Mouse (Mus musculus) myocyte (in vitro differentiated cells): ENCODE data around the gene Ncoa3. TPM values are rescaled to one million over a fixed set of nuclear protein-coding genes. Genes with fewer than 3 reads are reported as not detected.
A peak's percentile ranks its signal among the peaks of the same experiment; 100 is the strongest.

Source experiments
- H3K27me3 ChIP-seq: one replicate; pipeline ENCODE4 v1.6.1; 2011; ENCODE audit not compliant: control insufficient read depth, insufficient read depth, insufficient read length
- H3K36me3 ChIP-seq: one replicate; pipeline ENCODE4 v1.6.1; 2011; ENCODE audit not compliant: control insufficient read depth, insufficient read depth
- H3K4me2 ChIP-seq: one replicate; pipeline ENCODE4 v1.6.1; 2011; ENCODE audit warnings: low read depth, control low read depth
- H3K4me3 ChIP-seq: one replicate; pipeline ENCODE4 v1.5.1; 2011; ENCODE audit warnings: mild to moderate bottlenecking, control low read depth, moderate library complexity
- H3K79me2 ChIP-seq: one replicate; pipeline ENCODE4 v1.6.1; 2011; ENCODE audit not compliant: control insufficient read depth, insufficient read depth
- H3ac ChIP-seq: one replicate; pipeline ENCODE4 v1.6.1; 2011; ENCODE audit not compliant: control insufficient read depth, insufficient read length
- CEBPB ChIP-seq: IDR thresholded peaks from 2 replicates; pipeline ENCODE4 v1.6.1; 2011; ENCODE audit warnings: mild to moderate bottlenecking, moderate library complexity; ENCODE audit not compliant: poor library complexity, insufficient read depth, severe bottlenecking
- E2F4 ChIP-seq: IDR thresholded peaks from one replicate; pipeline ENCODE4 v1.6.1; 2011; ENCODE audit warnings: mild to moderate bottlenecking, control low read depth, moderate library complexity; ENCODE audit not compliant: insufficient read depth
- MAX ChIP-seq: IDR thresholded peaks from one replicate; pipeline ENCODE4 v1.6.1; 2011; ENCODE audit warnings: low read depth, mild to moderate bottlenecking, control low read depth
- MYOD1 ChIP-seq, 3 experiments: IDR thresholded peaks; one replicate each; pipeline ENCODE4 v1.6.1; 2011; ENCODE audit warnings: control low read depth in 2 of 3, low read depth in 2 of 3, mild to moderate bottlenecking in 2 of 3, moderate library complexity in 1 of 3; ENCODE audit not compliant: insufficient read length in 2 of 3, control insufficient read depth in 1 of 3
- MYOG ChIP-seq, 3 experiments: IDR thresholded peaks; one replicate each; pipeline ENCODE4 v1.6.1; 2011; ENCODE audit warnings: control low read depth in 2 of 3, low read depth in 2 of 3, mild to moderate bottlenecking in 2 of 3; ENCODE audit not compliant: insufficient read length in 2 of 3, control insufficient read depth in 1 of 3, insufficient read depth in 1 of 3
- POLR2A ChIP-seq: IDR thresholded peaks from one replicate; pipeline ENCODE4 v1.6.1; 2011; ENCODE audit warnings: low read depth, mild to moderate bottlenecking, control low read depth, moderate library complexity; ENCODE audit not compliant: insufficient read length
- POLR2AphosphoS2 ChIP-seq: IDR thresholded peaks from one replicate; pipeline ENCODE4 v1.6.1; 2011; ENCODE audit warnings: low read depth, control low read depth; ENCODE audit not compliant: insufficient read length
- REST ChIP-seq: IDR thresholded peaks from one replicate; pipeline ENCODE4 v1.6.1; 2011; ENCODE audit warnings: mild to moderate bottlenecking, control low read depth, moderate library complexity; ENCODE audit not compliant: insufficient read depth, insufficient read length
- SRF ChIP-seq: IDR thresholded peaks from one replicate; pipeline ENCODE4 v1.6.1; 2011; ENCODE audit warnings: low read depth; ENCODE audit not compliant: control insufficient read depth, insufficient read length
- TCF12 ChIP-seq: IDR thresholded peaks from one replicate; pipeline ENCODE4 v1.6.1; 2011; ENCODE audit warnings: mild to moderate bottlenecking, control low read depth; ENCODE audit not compliant: poor library complexity, insufficient read depth, severe bottlenecking
- TCF3 ChIP-seq: IDR thresholded peaks from one replicate; pipeline ENCODE4 v1.6.1; 2011; ENCODE audit warnings: low read depth, control low read depth; ENCODE audit not compliant: insufficient read length
- USF1 ChIP-seq: IDR thresholded peaks from one replicate; pipeline ENCODE4 v1.6.1; 2011; ENCODE audit warnings: low read depth, mild to moderate bottlenecking, control low read depth, moderate library complexity
- polyA plus RNA-seq: library from polyadenylated mRNA; unstranded; fragments of >200 nt; fragmentation: generic; extraction: Trizol; gene quantifications from one replicate; pipeline ENCODE4 v1.2.1, GENCODE M21; 2012; ENCODE audit warnings: missing spikeins

The Ncoa3 gene
- polyA plus RNA-seq, 1 experiment = 5.8 TPM

DNA sequence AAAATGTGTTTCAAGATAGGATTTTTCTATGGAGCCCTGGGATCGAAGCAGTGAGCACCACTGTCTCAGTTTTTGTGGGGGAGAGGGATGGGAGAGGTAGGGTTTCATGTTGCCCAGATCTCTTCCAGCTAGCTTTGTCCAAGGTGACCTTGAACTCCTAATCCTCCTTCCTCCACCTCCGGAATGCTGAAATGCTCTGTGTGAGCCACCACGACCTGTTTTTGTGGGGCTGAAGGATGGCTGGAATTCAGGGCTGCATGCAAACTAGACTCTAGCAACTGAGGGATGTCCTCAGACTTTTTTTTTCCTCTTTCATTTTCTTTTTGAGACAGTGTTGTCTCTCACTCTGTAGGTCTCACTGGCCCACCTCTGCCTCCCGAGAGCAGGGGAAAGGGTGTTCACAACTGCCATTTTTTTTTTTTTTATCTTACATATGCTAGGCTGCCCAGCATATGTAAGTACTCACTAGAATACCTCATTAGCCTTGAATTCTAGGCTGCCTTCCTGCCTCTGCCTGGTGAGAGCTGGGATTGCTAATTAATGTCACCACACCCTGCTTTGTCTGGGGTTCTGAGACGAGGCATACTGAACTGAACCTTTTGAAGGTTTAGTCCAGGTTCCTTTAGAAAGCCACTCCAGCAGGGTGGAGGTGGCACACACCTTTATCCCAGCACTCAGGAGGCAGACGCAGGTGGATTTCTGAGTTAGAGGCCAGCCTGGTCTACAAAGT is 11.0 kb upstream of the Ncoa3 start:
- Histone ChIP-seq H3K4me2 (no peak overlapping the region), H3K79me2 (no peaks in the 10 kb centered on the region), H3K36me3 (no peaks in the 10 kb centered on the region), H3ac (no peak overlapping the region), H3K4me3 (no peak overlapping the region), H3K27me3 (no peaks in the 10 kb centered on the region)
- TF ChIP-seq MYOD1 (IDR thresholded peaks at IDR 0.05; ENCODE audit: control insufficient read depth in 1 of 3, insufficient read length in 2 of 3, low read depth in 2 of 3) (no peak), POLR2A (no peak), USF1 (no peak), TCF12 (no peak)

DNA sequence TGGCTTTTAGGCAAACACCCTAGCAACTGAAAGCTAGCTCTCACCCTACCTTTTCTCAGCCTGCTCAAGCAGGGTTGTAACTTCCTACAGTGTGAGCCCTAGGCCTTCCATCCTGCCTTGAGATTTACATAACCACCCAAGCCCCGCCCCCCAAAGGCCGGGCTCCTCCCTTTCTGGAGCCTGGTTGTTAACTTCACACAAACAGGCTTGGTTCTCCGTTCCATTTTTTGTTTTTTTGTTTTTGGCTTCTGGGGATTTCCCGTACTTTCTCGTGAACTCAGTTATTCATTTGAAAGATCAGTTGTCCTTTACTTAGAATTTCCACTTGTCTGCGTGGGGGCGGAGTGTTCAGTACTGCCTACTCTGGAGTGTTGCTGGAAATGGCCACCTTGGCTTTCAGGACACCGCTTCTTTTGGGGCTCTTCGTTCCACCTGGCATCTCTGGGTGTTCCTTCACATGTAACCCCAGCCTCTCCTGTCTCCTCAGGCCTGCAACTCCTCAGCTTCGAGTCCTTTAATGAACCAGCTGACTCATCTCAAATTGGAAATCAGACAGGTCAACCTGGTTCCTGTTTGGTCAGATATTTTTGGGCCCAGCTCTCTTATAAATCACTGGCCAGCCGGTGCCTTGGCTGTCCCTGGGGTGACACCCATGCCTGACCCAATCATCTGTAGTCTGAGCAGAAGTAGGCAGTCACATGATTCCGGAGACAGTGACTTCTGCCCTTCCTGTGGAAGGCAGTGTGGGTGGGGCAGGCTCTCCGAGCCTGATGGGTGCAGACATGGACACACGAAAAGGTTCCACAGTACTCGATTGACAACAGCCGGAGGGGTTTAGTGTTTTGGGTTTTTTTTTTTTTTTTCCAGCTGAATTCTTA is 9.7 kb upstream of the Ncoa3 start:
- Histone ChIP-seq H3K4me3 (no peak overlapping the region), H3K36me3 (no peaks in the 10 kb centered on the region), H3K4me2 (peak overlapping the region; percentile 24), H3ac (no peak overlapping the region), H3K27me3 (no peaks in the 10 kb centered on the region), H3K79me2 (no peaks in the 10 kb centered on the region)
- no peak for TF ChIP-seq POLR2AphosphoS2
- TF ChIP-seq USF1 = peak; percentile 41

DNA sequence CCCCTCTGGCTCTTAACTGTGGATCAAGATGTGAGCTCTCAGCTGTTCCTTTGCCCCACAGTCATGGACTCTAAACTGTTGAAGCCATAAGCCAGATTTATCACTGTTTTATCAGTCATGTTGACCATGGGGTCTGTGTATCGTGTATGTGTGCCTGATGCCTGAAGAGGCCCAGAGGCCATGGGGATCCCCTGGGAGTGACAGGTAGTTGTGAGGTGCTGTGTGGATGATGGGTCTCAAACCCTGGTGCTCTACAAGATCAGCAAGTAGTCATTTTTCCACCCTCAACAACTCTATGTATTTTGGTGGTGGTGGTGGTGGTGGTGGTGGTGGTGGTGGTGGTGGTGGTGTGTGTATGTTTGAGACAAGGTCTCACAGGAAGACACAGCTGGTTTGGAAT is 8.1 kb upstream of the Ncoa3 start:
- Histone ChIP-seq H3K4me2 (no peak overlapping the region), H3K36me3 (no peaks in the 10 kb centered on the region), H3K79me2 (no peaks in the 10 kb centered on the region), H3K27me3 (no peaks in the 10 kb centered on the region), H3K4me3 (no peak overlapping the region), H3ac (no peak overlapping the region)
- TF ChIP-seq MAX (no peak), TCF3 (no peak), POLR2AphosphoS2 (no peak), POLR2A (no peak), TCF12 (no peak)

DNA sequence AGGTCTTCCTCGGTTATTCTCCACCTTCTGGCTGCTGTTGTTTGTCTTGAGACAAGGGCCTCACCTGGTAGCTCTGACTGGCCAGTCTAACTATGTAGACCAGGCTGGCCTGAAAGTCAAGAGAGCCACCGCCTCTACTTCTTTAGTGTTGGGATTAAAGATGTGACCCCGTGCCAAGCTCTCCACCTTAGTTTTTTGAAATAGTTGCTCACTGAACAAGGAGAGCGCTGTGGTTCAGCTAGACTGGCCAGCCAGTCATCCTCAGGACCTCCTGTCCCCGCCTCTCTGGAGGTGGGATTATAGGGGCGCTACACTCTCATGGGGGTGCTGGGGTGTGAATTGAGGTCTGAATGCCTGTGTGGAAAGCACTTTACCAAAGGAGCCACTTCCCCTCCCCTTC is 7.5 kb upstream of the Ncoa3 start:
- H3ac ChIP-seq = no peak overlapping the region
- no peaks in the 10 kb centered on the region for H3K79me2 ChIP-seq
- TF ChIP-seq MYOD1 (IDR thresholded peaks at IDR 0.05; ENCODE audit: control insufficient read depth in 1 of 3, insufficient read length in 2 of 3, low read depth in 2 of 3) (no peak), REST (no peak)

DNA sequence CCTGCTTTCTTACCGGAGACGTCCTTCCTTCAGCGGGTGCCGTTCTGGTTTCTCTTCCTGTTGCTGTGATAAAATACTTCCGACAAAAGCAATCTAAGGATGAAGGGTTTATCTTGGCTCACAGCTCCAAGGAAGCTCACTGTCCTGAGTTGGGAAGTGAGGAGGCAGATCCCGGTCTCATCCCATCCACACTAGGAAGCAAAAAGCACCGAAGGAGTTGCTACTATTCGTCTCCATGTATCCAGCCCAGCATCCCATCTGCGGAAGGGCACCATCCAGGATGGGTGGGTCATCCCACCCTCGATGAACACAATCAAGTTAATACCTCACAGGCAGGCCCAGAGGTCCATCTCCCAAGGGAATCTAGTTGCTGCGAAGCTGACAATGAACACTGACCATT is 6.9 kb upstream of the Ncoa3 start:
- H3K4me3 ChIP-seq = no peak overlapping the region
- H3K79me2 ChIP-seq = no peaks in the 10 kb centered on the region
- no peak overlapping the region for H3K4me2 ChIP-seq
- no peak overlapping the region for H3ac ChIP-seq
- H3K36me3 ChIP-seq = no peaks in the 10 kb centered on the region
- H3K27me3 ChIP-seq = no peaks in the 10 kb centered on the region
- TF ChIP-seq MYOG (IDR thresholded peaks at IDR 0.05; ENCODE audit: control insufficient read depth in 1 of 3, insufficient read depth in 1 of 3, insufficient read length in 2 of 3, low read depth in 2 of 3) = no peak
- no peak for TF ChIP-seq POLR2A
- TF ChIP-seq MYOD1 (IDR thresholded peaks at IDR 0.05; ENCODE audit: control insufficient read depth in 1 of 3, insufficient read length in 2 of 3, low read depth in 2 of 3) = no peak
- TF ChIP-seq POLR2AphosphoS2 = no peak
- TF ChIP-seq REST = no peak
- no peak for TF ChIP-seq SRF
- no peak for TF ChIP-seq MAX
- no peak for TF ChIP-seq E2F4
- TF ChIP-seq TCF12 = no peak
- TF ChIP-seq TCF3 = no peak
- TF ChIP-seq CEBPB = no peak
- no peak for TF ChIP-seq USF1

More for the DNA sequence above, 7.5 kb upstream of the Ncoa3 start:
- H3K27me3 ChIP-seq = no peaks in the 10 kb centered on the region
- H3K36me3 ChIP-seq = no peaks in the 10 kb centered on the region
- H3K4me3 ChIP-seq = no peak overlapping the region
- no peak overlapping the region for H3K4me2 ChIP-seq
